Mouse (Mus musculus) liver, adult 2 months (tissue): Measurements from ENCODE around the gene Plekhg4.

Experiments
- CTCF ChIP-seq: fragments of 200-500 bp; IDR thresholded peaks from 2 replicates; pipeline ENCODE4 v1.5.1; 2011; ENCODE audit warnings: low read depth, low read length, control low read depth
- POLR2A ChIP-seq: fragments of 200-500 bp; IDR thresholded peaks from 2 replicates; pipeline ENCODE4 v1.6.1; 2011; ENCODE audit warnings: low read length, control low read depth; ENCODE audit not compliant: insufficient read depth; ENCODE audit errors: extremely low read depth

DNA sequence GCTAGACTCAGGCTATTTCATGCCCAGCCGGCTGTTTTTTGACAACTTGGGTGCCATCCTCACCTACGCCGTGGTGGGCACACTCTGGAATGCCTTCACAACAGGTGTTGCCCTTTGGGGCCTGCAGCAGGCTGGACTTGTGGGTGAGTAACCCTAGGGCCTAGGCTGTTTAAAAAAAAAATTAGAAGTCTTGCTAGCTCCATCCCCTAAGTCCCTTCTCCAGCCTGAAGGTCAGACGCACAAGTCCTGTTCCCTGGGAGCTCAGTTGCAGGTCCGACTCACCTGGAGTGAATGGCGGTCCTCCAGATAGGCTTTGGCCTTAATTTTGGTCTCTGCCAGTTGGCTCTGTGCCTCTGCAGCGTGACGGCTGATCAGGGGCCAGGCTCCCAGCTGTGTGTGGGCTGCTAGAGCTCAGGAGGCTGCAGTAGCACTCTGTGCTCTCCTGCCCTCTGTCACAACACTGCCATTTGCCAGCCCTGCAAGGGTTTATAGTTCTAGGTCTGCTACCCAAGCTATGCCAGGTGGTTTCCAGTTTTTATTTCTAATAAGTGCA, 19.4 kb upstream of the Plekhg4 start:
- TF ChIP-seq CTCF (no peak), POLR2A (no peak)
